Mouse (Mus musculus): ENCODE measurements around the gene Psmb11. TPM values are rescaled to one million over a fixed set of nuclear protein-coding genes. Genes with fewer than 3 reads are reported as not detected.
A peak's percentile ranks its signal among the peaks of the same experiment; 100 is the strongest.

Psmb11 gene
- polyA plus RNA-seq, 1 experiment from 2014 or later, result 0.14 TPM

- no peak for DNase-seq (ENCODE audit: low spot score)
- no peaks in the 10 kb centered on the region for H3K27me3 ChIP-seq (ENCODE audit: low read depth, poor library complexity, severe bottlenecking)
- no peak overlapping the region for H3K27ac ChIP-seq
- no peaks in the 10 kb centered on the region for H3K9me3 ChIP-seq (replicated peaks)
- no peak overlapping the region for H3K4me3 ChIP-seq
- WGBS, result 92% methylated on average over 37 of the region's 37 CpGs
- H3K36me3 ChIP-seq, result peaks cover 81% of the 10 kb centered on the region
- no peaks in the 10 kb centered on the region for H3K4me1 ChIP-seq
These were observed 11.0 kb downstream of the Psmb11 start for GRCm38 (mm10) chr14:54632252-54632651.

DNA sequence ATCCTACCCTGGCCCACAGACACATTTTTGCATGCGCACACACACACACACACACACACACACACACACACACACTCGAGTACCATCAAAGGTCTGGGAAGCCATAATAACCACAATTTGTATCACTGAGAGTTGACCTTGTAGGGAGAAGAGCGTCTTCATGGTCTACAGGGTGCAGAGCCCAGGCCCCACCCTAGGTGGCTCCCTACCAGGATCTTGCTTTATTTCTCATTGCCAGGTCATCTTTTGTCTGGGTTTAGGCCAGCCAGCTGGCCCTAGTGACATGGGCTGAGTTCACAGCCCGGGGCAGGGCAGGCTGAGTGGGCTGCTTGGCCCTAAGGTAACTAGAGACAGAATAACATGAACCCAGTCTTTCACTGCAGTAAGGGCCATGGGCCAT, 12.9 kb downstream of the Psmb11 start:
- Histone ChIP-seq H3K9me3 (replicated peaks) (no peaks in the 10 kb centered on the region), H3K27me3 (ENCODE audit: low read depth, poor library complexity, severe bottlenecking) (no peaks in the 10 kb centered on the region), H3K27ac (no peak overlapping the region), H3K4me1 (peaks cover 7% of the 10 kb centered on the region), H3K36me3 (peaks cover 97% of the 10 kb centered on the region), H3K4me3 (no peak overlapping the region)
- 83% methylated on average over 4 of the region's 4 CpGs for WGBS
- DNase-seq (ENCODE audit: low spot score), result no peak

- H3K27ac ChIP-seq, result no peak overlapping the region
- WGBS, result 51% methylated on average over 8 of the region's 8 CpGs
- DNase-seq (ENCODE audit: low spot score), result peak; percentile 78
- peaks cover 75% of the 10 kb centered on the region for H3K36me3 ChIP-seq
- peaks cover 32% of the 10 kb centered on the region for H3K4me1 ChIP-seq
- H3K9me3 ChIP-seq (replicated peaks), result no peaks in the 10 kb centered on the region
- H3K27me3 ChIP-seq (ENCODE audit: low read depth, poor library complexity, severe bottlenecking), result no peaks in the 10 kb centered on the region
- H3K4me3 ChIP-seq, result no peak overlapping the region
These were observed 15.7 kb downstream of the Psmb11 start for GRCm38 (mm10) chr14:54636954-54637353.

DNA sequence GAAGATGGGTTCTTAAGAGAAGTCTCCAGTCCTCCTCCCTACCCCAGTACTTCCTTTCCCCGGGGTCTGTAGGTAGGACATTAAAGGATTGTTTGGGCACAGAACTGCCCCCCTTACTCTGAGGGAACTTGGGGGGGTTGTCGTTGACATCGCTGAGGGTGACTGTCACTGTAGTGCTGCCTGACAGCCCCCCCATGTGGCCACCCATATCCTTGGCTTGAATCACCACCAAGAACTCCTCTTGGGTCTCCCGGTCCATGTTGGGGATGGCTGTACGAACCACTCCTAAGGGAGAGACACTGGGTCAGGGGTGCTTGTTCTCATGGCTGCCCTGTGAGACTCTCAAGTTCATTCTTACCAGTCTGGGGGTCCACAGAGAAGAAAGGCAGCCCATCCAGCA, 17.0 kb downstream of the Psmb11 start:
- Histone ChIP-seq H3K4me3 (no peak overlapping the region), H3K9me3 (replicated peaks) (no peaks in the 10 kb centered on the region), H3K27ac (no peak overlapping the region), H3K36me3 (peaks cover 74% of the 10 kb centered on the region), H3K27me3 (ENCODE audit: low read depth, poor library complexity, severe bottlenecking) (no peaks in the 10 kb centered on the region), H3K4me1 (peaks cover 32% of the 10 kb centered on the region)
- DNase-seq (ENCODE audit: low spot score), result no peak
- WGBS, result 88% methylated on average over 5 of the region's 5 CpGs

GRCm38 (mm10) chr14:54640121-54640520, 18.9 kb downstream of the Psmb11 start:
- H3K36me3 ChIP-seq, result peaks cover 74% of the 10 kb centered on the region
- H3K9me3 ChIP-seq (replicated peaks), result no peaks in the 10 kb centered on the region
- H3K27ac ChIP-seq, result peak overlapping the region; percentile 95
- H3K27me3 ChIP-seq (ENCODE audit: low read depth, poor library complexity, severe bottlenecking), result no peaks in the 10 kb centered on the region
- peaks cover 32% of the 10 kb centered on the region for H3K4me1 ChIP-seq
- H3K4me3 ChIP-seq, result peak overlapping the region; percentile 87
- peak; percentile 43 for DNase-seq (ENCODE audit: low spot score)
- 9% methylated on average over 4 of the region's 4 CpGs for WGBS

DNA sequence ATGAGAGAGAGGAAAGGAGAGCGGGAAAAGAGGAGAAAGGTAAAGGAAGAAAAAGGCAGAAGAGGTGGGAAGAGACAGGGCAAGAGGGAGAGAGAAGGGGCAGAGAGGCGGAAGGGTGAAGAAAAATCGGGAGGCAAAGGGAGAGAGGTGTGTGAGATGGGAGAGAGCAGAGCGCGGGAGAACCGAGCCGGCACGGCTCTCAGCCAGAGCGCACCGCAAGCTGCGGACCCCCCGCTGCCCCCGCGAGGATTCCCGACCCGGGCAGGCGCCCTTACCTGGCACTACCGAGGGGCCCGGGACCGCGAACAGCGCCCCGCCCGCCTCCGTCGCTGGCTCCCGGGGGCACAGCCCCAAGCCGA, 19.7 kb downstream of the Psmb11 start, which contains the start of gene Gm17606:
Gm17606 (plus strand) TSS at position 7 of the 359 bp plus-strand sequence.
- WGBS, result 1% methylated on average over 28 of the region's 28 CpGs
- peaks cover 74% of the 10 kb centered on the region for H3K36me3 ChIP-seq
- peak within 1 kb of the TSS; percentile 87 for H3K4me3 ChIP-seq
- H3K4me1 ChIP-seq, result peaks cover 32% of the 10 kb centered on the region
- H3K9me3 ChIP-seq (replicated peaks), result no peaks in the 10 kb centered on the region
- H3K27me3 ChIP-seq (ENCODE audit: low read depth, poor library complexity, severe bottlenecking), result no peaks in the 10 kb centered on the region
- DNase-seq (ENCODE audit: low spot score), result no peak
- H3K27ac ChIP-seq, result peak within 1 kb of the TSS; percentile 95

GRCm38 (mm10) chr14:54641305-54641969, 20.2 kb downstream of the Psmb11 start, which contains the start of gene Cdh24:
Cdh24 (minus strand) TSS chr14:54641364.
- peaks cover 32% of the 10 kb centered on the region for H3K4me1 ChIP-seq
- H3K27ac ChIP-seq, result peak within 1 kb of the TSS; percentile 95
- H3K27me3 ChIP-seq (ENCODE audit: low read depth, poor library complexity, severe bottlenecking), result no peaks in the 10 kb centered on the region
- peaks cover 74% of the 10 kb centered on the region for H3K36me3 ChIP-seq
- under 1% methylated on average over 49 of the region's 52 CpGs for WGBS
- H3K9me3 ChIP-seq (replicated peaks), result no peaks in the 10 kb centered on the region
- peak within 1 kb of the TSS; percentile 87 for H3K4me3 ChIP-seq
- DNase-seq (ENCODE audit: low spot score), result peak; percentile 93

- H3K9me3 ChIP-seq (replicated peaks), result no peaks in the 10 kb centered on the region
- DNase-seq (ENCODE audit: low spot score), result no peak
- H3K4me3 ChIP-seq, result no peak overlapping the region
- H3K27ac ChIP-seq, result no peak overlapping the region
- no peaks in the 10 kb centered on the region for H3K27me3 ChIP-seq (ENCODE audit: low read depth, poor library complexity, severe bottlenecking)
- peaks cover 32% of the 10 kb centered on the region for H3K4me1 ChIP-seq
- peaks cover 74% of the 10 kb centered on the region for H3K36me3 ChIP-seq
- WGBS, result 76% methylated on average over 25 of the region's 25 CpGs
These were observed 21.2 kb downstream of the Psmb11 start for GRCm38 (mm10) chr14:54642224-54642944.

DNA sequence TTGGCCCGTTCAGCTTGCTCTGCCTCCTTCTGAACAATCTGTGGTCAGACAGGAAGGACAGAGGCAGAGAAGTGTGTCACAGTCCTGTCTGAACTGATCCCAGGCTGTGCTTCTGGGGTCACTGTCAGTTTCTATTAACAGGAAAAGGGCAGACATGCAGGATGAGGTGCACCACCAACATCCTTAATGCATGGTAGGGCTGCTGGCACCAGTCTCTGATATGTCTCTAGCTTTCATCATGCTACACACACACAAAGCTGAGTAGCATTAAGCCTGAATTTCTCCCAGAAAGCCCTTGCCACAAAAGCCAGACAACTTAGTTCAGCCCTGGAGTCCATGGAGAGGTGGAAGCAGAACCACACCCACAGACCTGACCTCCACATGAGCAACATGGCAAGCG, 21.8 kb downstream of the Psmb11 start:
- no peak overlapping the region for H3K4me3 ChIP-seq
- no peaks in the 10 kb centered on the region for H3K9me3 ChIP-seq (replicated peaks)
- no peaks in the 10 kb centered on the region for H3K27me3 ChIP-seq (ENCODE audit: low read depth, poor library complexity, severe bottlenecking)
- H3K27ac ChIP-seq, result no peak overlapping the region
- peaks cover 32% of the 10 kb centered on the region for H3K4me1 ChIP-seq
- no peak for DNase-seq (ENCODE audit: low spot score)
- 94% methylated on average over 2 of the region's 2 CpGs for WGBS
- H3K36me3 ChIP-seq, result peaks cover 74% of the 10 kb centered on the region

DNA sequence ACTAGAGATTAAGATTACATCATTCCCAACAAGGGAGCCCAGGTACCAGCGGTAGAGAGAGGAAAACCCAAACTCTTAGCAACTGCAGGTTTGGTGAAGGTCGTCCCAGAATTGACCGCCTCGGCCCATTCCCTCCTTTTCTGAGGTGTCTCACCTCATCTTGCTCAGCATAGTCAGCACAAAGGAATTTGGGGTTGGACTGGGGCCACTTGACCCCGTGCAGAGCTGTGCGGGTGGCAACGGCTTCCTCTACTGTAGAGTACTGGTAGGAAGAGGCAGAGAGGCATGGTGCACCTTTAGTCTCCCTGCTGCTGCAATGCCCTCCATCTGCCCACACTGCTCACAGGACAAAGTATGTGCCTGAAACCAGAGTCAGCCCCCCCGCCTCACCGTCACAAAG, 23.1 kb downstream of the Psmb11 start:
- 96% methylated on average over 9 of the region's 9 CpGs for WGBS
- Histone ChIP-seq H3K4me3 (no peak overlapping the region), H3K4me1 (peaks cover 24% of the 10 kb centered on the region), H3K9me3 (replicated peaks) (no peaks in the 10 kb centered on the region), H3K27ac (no peak overlapping the region), H3K27me3 (ENCODE audit: low read depth, poor library complexity, severe bottlenecking) (no peaks in the 10 kb centered on the region), H3K36me3 (peaks cover 73% of the 10 kb centered on the region)
- DNase-seq (ENCODE audit: low spot score), result no peak

- Histone ChIP-seq H3K36me3 (peaks cover 93% of the 10 kb centered on the region), H3K27me3 (ENCODE audit: low read depth, poor library complexity, severe bottlenecking) (no peaks in the 10 kb centered on the region), H3K4me1 (peaks cover 21% of the 10 kb centered on the region), H3K4me3 (no peak overlapping the region), H3K9me3 (replicated peaks) (no peaks in the 10 kb centered on the region), H3K27ac (no peak overlapping the region)
- 96% methylated on average over 17 of the region's 17 CpGs for WGBS
- DNase-seq (ENCODE audit: low spot score), result no peak
These were observed 25.2 kb downstream of the Psmb11 start for GRCm38 (mm10) chr14:54646455-54646854.

GRCm38 (mm10) chr14:54646898-54647636, 25.8 kb downstream of the Psmb11 start:
- no peak for DNase-seq (ENCODE audit: low spot score)
- Histone ChIP-seq H3K27ac (no peak overlapping the region), H3K27me3 (ENCODE audit: low read depth, poor library complexity, severe bottlenecking) (no peaks in the 10 kb centered on the region), H3K4me1 (peaks cover 23% of the 10 kb centered on the region), H3K4me3 (no peak overlapping the region), H3K36me3 (peaks cover 99% of the 10 kb centered on the region), H3K9me3 (replicated peaks) (no peaks in the 10 kb centered on the region)
- 94% methylated on average over 8 of the region's 8 CpGs for WGBS

DNA sequence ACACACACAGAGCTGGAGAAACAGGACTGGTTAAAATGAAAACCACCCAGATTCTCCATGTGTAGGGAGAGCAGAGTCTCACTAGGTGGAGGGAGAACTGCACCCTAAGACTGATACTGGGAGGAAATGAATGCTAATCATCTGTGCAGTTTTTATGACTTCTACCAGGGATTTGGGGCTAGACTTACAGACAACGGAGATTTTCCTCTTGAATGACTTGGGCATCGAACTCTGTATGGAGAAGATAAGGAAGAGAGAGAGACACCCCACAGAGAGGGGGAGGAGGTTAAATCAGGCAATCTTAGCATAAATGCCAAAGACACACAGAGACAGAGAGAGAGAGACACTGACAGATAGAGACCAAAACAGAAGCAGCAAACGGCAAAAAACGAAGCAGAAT, 26.7 kb downstream of the Psmb11 start:
- no peak overlapping the region for H3K4me3 ChIP-seq
- H3K36me3 ChIP-seq, result peaks cover 93% of the 10 kb centered on the region
- no peaks in the 10 kb centered on the region for H3K27me3 ChIP-seq (ENCODE audit: low read depth, poor library complexity, severe bottlenecking)
- peaks cover 30% of the 10 kb centered on the region for H3K4me1 ChIP-seq
- H3K27ac ChIP-seq, result no peak overlapping the region
- no peaks in the 10 kb centered on the region for H3K9me3 ChIP-seq (replicated peaks)
- 84% methylated on average over 4 of the region's 4 CpGs for WGBS
- no peak for DNase-seq (ENCODE audit: low spot score)
